Mouse (Mus musculus) mouse embryonic stem cell (cell line): ENCODE measurements around the gene Helz.

Experiments used
- in situ Hi-C, 2 experiments: fragments of 300-500 bp; cut with MboI; formaldehyde crosslinking; loops; 1 replicate in 1 of 2; 3 replicates in 1 of 2; pipeline ENCODE4 v1.14.3; 2019 to 2020; ENCODE audit warnings: low sequenced_read_pairs in 2 of 2, low pct_unique_long_range_greater_than_20kb in 1 of 2, mixed read lengths in 1 of 2; ENCODE audit not compliant: unreplicated experiment in 1 of 2

The Helz gene

DNA sequence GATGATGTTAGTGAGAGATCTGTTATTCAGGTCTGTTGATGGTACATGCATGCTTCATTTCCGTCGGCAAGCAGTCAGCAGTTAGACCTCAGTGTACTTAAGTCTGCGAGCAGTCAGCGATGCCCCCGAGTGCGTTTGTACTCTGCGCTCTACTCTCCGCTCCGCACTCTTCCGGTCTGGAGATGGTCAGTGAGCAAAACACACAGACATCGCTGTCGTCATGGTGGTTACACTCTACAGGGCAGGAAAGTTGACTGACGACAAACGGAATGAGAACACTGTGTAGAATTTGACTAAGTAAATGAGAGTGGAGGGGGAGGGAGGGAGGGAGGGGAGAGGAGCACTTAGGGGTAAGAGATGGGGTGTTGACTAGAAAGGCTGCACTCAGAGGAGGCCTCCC, 101.7 kb downstream of the Helz start:
- in situ Hi-C loops = no loop called here

DNA sequence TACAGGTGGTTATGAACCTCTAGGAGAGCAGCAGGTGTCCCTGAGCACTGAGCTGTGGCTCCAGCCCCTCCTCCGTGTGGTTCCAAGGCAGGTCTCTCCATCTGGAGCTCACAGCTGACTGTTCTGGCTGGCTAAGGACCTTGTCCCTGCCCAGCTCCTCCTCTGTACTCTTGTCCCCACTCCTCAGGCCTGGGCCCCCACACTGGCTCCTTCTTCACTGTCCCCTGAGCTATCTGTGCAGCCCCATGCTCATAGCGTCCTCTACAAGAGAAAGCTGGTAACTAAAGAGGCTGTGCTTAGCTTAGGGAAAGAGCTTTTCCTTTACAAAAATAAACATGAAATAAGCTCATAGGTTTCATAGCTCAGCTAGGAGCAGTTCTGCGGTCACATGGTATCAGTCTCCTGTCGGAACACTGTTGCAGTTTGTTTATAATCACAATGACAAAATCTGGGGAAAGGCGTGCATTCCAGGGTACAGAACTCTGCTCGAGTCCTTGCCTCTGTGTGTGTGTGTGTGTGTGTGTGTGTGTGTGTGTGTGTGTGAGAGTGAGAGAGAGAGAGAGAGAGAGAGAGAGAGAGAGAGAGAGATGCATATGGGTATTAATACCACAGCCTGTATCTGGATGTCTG, 102.8 kb downstream of the Helz start:
- in situ Hi-C loops = no loop called here

DNA sequence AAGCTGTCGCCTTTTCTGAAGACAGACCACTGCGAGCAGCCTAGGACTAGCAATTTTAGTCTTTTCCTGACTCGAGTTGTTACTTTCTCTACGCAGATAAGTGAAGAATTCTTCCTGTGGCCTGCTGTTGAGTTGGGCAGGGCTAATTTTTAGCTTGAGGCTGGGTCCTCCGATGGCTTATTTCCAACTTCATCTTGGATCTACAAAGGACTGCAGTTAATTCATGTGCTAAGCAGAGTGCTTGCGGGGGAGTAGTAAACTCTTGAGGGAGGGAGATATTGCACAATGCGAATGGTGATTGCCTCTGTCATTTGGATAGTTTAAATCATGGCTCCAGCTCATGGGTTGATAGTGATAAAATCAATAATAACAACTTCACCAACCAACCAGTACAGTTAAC, 103.7 kb downstream of the Helz start:
- in situ Hi-C loops = no loop called here

DNA sequence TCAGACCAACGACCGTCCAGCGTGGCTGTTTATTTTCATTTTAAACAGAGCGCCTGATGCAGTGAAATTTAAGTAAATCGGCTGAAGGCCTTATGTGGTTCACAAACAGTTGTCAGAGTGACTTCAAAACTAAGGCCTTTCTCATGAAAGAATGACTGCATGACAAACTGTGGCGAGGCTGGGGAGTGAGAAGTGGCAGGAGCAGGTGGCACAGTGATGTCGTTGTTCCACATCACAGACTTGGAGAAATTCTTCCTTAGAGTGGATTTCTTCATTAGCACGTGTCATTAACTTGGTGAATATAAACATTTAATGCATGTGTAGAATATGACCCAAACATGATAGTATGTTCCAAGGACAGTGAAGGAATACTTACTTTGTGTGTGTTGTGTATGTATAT, 104.4 kb downstream of the Helz start:
- in situ Hi-C loops = no loop called here

DNA sequence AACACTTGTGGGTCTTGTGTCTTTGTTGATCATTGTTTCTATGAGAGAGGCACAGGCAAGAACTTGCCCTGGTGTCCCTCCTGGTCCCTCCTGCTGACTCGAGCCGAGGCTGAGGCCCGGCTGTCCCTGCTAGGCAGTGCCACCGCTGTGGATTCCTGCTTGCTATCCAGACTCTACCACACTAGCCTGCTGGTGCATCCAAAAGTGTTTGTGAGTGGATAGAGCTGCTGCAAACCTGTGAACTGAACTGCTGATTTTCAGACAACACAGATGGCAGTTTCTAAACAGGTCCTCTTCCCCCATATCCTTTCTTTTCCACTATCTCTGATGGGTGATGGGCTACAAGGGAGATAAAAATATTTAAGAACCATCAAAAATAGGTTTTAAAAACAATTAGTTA, 107.8 kb downstream of the Helz start:
- in situ Hi-C loops = no loop called here

DNA sequence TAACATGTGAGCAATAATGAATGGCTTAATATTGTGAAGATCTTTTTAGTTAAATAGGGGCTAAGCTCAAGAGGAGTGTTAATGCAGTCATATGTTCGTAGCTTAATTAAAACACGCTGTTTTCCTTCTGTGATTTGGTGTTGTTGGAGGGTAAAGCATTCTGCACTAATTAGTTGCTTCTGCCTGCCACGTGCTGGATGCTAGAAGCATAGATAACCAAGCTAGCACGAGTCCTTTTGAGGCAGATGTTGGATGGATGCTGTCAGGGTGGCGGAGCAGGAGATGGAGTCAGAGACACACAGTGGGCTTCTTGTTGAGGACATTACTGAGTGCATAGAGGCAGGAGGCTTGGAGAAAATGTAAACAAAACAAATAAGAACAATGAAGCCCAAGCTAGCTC, 109.4 kb downstream of the Helz start:
- in situ Hi-C loops = no loop called here

DNA sequence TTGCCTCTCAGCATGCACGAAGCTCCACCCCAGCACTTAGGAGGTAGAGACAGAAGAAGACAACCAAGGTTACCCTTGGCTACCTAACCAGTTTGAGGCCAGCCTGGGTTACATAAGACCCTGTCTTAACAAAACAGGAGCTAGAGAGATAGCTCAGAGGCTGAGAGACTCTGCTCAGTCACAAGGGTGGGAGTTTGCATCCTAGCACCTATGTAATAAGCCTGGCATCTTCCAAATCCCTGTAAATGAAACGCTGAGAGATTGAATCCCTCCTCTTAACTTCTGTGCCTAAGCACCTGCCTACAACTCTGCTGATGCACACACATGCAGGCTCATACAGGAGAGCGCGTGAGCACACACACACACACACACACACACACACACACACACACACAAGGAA, 112.7 kb downstream of the Helz start:
- in situ Hi-C loops = no loop called here

DNA sequence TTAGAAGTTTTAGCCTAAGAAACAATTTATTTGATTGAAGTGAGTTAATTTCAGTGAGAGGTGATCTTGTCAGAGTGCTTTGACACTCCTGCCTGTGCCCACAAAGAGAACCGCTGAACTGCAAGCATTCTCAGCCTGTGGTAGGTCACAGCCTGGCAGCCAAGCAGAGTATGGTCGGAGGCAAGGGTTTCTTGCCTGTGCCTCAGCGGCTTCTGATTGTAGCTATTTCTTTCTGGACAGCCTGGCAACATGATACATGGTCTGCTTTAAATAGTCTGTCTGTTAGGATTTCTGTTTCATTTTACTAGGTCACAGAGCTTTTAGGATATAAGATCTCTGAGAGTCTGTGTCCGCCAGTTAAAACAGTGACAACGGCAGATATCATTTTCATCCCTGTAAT, 114.9 kb downstream of the Helz start:
- in situ Hi-C loops = no loop called here

DNA sequence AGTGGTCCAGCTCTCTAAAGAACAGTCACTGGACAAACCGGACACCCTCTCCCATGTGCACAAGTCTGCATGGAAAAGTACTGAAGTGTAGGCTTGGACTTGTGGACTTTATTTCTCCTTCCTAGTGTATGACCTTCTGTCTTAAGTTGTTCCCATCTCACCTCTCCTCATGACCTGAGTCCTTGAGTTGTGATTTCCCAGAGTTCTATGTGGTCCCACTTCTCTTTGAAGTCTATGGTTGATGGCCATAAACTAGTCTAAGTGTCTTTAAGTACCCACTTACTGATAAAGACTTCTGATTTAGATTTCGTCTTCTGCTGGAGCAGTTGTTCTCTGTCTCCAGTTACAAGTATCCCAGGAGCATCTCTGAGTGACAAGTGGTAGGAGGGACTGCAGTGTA, 119.8 kb downstream of the Helz start:
- in situ Hi-C loops = no loop called here

DNA sequence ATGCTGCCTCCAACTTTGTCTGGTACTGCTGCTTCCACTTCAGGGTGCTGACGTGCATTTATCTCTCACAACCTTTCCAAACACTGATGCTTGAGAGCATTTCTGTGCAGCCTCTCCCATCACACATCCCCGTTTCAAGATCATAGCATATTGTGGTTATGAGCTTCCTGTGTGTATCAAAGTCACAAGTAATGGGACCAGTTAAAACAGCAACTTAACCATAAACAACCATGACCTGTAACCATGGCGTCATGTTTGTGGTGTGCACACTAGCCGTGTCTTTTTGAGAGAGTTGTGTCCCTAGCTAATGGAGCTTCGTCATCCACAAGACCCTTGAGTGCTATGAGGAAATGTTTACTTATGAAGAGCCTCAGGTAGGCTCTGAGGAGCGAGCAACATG, 120.5 kb downstream of the Helz start:
- in situ Hi-C loops = no loop called here

DNA sequence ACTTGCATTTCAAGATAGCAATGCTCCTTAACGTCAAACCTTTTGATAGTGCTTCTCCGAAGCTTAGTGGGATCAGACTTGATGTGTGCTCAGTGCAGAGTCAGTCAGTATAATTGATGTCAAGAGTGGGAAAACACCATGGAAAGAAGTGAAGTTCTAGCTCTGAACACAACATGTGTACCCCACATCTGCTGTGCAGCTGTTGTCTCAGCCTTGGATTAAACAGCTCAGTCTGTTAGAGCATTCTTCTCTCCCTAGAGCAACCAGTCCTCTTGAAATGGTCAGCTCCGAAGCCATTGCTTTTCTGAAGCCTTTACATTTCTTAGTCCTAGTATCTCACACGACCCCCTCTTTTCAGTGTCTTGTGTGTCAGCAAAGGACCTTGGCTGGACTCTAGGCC, 121.2 kb downstream of the Helz start:
- in situ Hi-C loops = no loop called here

DNA sequence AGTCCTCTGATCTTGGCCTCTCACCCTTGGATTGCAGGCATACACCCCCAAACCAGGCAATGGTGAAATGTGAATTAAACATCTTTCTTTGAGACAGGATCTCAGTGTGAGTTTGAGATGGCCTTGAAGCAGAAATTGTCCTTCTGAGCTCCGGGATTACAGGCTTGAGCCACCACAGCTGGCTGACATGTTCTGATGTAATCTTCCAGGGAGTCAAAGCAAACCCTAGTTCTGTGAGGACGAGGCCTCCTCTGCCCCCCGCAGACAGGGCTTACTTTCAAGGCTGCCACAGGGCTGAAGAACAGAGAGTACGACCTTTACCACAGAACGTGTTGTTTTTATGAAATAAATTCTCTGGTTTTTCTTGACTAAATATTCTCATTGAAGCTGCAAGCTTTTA, 126.3 kb downstream of the Helz start:
- in situ Hi-C loops = no loop called here

DNA sequence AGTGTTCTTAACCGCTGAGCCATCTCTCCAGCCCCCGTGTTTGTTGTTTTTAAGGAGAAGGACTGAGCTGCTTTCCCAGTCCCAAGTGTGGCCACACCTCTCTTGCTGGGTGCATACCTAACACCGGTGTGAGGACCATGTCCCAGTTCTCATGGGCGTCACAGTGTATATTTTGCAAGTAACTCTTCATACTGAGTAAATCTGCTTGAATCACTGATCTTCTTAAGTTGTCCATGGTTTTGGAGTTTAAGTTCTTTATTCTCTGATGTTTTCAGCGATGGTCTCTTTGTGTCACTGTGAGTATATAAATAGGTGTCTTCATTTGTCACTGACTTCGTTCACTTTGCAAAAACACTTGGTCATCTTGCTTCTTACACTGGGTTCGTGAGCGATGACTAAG, 126.9 kb downstream of the Helz start:
- in situ Hi-C loops = no loop called here

DNA sequence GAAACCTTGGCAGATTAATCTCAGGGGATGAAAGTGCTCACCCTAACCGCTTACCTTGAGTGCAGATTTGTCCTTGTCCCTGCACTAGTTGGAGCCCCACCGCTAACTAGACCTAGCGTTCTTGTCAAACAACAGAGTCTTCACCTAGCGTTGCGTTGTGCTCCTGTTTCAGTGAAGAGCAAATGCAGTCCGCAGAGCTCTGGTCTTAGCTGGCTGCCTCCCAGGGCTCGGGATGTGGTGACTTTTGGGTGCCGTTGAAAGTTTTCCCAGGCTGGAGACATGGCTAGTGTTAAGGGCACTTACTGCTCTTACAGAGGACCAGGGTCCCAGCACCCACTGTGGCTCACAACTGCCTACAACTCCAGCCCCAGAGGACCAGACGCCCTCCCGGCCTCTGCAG, 127.5 kb downstream of the Helz start:
- in situ Hi-C loops = no loop called here

DNA sequence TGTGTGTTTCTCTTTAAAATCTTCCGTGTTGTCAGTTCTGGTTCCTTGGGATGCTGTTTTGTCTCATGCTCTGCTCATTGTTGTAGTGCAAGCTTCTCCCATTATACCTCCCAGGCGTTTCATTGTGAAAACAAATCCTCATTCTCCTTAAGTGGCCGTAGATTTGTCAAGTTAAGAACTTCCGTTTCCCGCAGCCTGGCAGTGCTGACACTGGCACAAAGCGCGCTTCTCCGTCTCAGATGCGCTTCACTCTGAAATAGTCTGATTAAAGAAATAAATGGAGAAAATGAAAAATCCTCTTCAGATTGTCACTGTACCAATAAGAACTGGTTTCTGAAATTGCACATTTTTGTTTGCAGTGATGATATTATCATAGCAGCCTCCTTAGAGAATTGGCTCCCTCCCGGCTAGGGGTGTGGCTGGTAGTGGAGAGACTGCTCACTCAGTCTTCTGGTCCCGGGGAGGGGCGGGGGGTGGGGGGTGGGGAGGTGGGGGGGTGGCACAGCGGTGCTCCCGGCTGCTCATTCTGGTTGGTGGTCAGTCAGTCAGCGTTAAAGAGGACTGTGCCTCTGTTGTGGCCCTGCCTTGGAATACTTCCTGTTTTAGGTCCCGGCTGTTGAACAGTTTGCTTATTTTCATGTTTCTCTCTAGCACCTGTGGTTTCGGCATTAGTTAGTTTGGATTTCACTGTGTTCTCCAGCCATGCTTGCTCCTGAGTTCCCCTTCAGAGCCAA, 128.6 kb downstream of the Helz start:
- in situ Hi-C loops = no loop called here

DNA sequence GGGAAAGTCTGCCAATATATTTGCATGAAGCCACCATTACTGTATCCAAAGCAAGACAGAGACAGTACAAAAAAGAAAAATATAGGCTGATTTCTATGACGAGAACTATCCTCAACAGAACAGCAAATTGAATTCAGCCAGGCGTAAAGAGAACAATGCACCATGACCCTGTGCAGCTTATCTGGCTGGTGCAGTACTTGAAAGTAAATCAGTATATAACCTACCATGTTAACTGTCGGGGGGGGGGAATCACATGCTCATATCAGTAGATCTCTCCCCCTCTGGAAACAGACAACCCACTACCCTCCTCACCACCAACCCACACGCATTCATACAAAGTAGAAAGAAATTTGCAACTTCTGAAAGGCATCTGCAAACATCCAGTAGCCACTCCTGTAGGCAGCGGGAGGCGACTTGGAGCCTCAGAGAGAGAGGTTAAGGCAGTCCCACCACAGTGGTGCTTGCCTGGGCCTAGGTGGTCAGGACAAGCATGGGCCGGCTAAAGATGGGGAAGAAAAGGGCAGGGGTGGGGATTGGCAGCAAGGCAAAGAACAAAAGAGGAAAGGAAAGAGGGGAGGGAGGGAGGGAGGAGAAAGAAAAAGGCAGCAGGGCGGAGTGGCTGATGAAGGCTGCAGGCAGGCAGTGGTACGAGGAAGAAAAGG, 135.1 kb downstream of the Helz start:
- in situ Hi-C loops = no loop called here

DNA sequence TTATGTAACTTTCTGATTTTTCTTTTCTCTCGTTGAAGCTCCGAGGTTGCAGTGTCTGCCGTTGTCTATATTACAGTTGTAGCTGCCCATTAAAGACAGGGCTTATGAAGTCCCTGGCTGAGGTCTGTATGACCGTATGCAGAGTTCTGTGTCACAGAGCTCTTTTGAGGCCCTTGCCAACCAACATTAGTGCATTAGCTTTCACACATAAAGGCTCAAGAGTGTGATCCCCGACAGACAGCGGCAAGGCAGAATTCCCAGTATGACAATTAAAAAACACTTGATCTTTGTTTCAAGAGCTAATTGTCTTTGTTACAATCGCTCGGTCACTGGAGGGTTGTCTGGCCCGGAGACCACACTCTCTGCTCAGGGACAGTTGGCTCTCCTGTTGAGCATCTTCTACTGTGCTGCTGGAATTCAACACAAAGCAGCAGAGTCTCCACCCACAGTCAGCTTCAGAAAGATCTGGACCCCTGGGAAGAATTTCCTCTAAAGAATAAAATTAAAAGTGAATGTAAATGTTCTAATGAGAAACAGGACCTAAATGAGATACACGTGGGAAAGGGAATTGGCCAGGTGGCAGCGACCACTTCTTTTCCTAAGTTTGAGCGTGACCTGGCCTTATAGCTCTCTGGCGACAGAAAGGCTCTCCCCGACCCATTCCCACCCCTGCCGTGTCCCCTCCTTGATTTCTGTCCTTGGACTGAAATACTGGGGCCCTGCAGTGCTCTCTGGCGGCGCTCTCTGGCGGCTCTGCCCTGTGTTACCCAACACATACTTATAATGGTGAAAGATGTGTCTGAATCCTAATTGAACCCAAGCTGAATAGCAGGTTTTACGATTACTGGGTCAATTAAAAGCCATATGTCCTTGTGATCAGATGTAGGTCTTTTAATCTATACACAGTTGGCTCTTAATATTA, 136.1 kb downstream of the Helz start:
- in situ Hi-C loops = no loop called here

DNA sequence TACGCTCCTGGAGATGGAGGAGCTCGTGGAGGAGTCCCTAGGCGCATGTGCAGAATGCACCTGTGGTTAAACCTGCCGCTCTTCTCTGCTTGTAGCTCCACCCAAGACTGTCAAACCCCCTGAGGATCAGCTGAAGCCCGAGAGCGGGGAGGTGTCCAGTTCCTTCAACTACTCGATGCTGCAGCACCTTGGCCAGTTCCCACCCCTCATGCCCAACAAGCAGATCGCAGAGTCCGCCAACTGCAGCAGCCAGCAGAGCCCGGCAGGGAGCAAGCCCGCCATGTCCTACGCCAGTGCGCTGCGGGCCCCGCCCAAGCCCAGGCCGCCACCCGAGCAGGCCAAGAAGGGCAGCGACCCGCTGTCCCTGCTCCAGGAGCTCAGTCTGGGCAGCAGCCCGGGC, 138.6 kb downstream of the Helz start:
- in situ Hi-C loops = no loop called here

DNA sequence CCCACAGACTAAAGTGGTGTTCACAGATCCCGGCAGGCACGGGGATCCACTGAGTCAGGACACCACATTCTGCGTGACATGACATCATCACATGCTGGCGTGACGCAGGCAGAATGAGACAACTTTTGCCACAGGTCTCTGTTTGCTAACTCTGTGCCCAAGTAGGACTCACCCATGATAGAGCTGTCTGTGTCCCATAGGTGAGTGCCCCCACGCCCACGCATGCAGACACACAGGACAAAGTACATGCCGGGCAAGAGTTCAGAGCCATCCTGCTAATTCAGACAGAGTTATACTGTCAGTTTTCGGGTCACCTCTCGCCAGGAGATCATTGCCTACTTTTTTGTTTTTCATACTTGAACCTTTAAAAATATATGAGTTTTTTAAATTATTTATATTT, 140.8 kb downstream of the Helz start:
- in situ Hi-C loops = no loop called here
